ENCODE assay signal across 9 mouse cellular contexts in genomic region chr1:119502729-119503128, GRCm38 (mm10). TPM values are rescaled to one million over a fixed set of nuclear protein-coding genes. Genes with fewer than 3 reads are reported as not detected.
DNase-seq lines count a peak whose midpoint lies in the region; ATAC-seq and TF ChIP-seq lines count a peak whose summit lies in the region.
"Had no signal": no experiment of that assay in that cellular context is flagged by ENCODE, and none has a peak within 500 bp of the region (broad histone marks: within the 10 kb centered on the region; RNA-seq: fewer than 3 reads in every experiment).

No protein-coding gene starts in this region.

- 94% methylated on average over 11 of the region's 11 CpGs for WGBS in kidney, embryonic 14.5 days
- WGBS in intestine, embryonic 16.5 days: 86% methylated on average over 11 of the region's 11 CpGs
- WGBS in neural tube, embryonic 13.5 days: 85% methylated on average over 11 of the region's 11 CpGs

- no peaks in the 10 kb centered on the region for H3K9me3 ChIP-seq in kidney, embryonic 14.5 days (ENCODE audit: control insufficient read depth, low read length)
- H3K9me3 ChIP-seq in intestine, embryonic 16.5 days (ENCODE audit: control insufficient read depth, low read length): no peaks in the 10 kb centered on the region
- H3K9me3 ChIP-seq in neural tube, embryonic 13.5 days: no peaks in the 10 kb centered on the region; the same call in 1 of the 2 replicates

- no peak for DNase-seq in kidney, postnatal 10 days
- no peak for DNase-seq in layer of hippocampus, adult 11-12 months (ENCODE audit: low spot score)
- no peak for DNase-seq in gastrocnemius, adult 18-20 months (ENCODE audit: low spot score)
- DNase-seq: kidney, adult 2 months had no signal

- no peak overlapping the region for H3K27ac ChIP-seq in kidney, embryonic 14.5 days (ENCODE audit: low read depth, low read length)
- H3K27ac ChIP-seq in bone marrow macrophage, adult 2 months (ENCODE audit: insufficient read depth, low read depth, low read length): peak overlapping the region; percentile 96
- H3K27ac ChIP-seq in intestine, embryonic 16.5 days (ENCODE audit: low read length): no peak overlapping the region
- no peak overlapping the region for H3K27ac ChIP-seq in neural tube, embryonic 13.5 days (replicated peaks)

- no peak for TF ChIP-seq POLR2A in bone marrow macrophage, adult 2 months (IDR thresholded peaks at IDR 0.05; ENCODE audit: borderline replicate concordance, low read depth, low read length)

- H3K36me3 ChIP-seq in kidney, embryonic 14.5 days (ENCODE audit: control insufficient read depth, insufficient read depth, low read length): no peaks in the 10 kb centered on the region
- H3K36me3 ChIP-seq in intestine, embryonic 16.5 days (ENCODE audit: control insufficient read depth, insufficient read depth, low read length): peaks cover 6% of the 10 kb centered on the region; the same call in 1 of the 2 replicates
- peaks cover 6% of the 10 kb centered on the region; the same call in 1 of the 2 replicates for H3K36me3 ChIP-seq in neural tube, embryonic 13.5 days

- ATAC-seq in kidney, embryonic 14.5 days (ENCODE audit: low FRiP score, low TSS enrichment): no peak
- no peak for ATAC-seq in intestine, embryonic 16.5 days
- ATAC-seq in neural tube, embryonic 13.5 days (ENCODE audit: low read depth): no peak
- no peak for ATAC-seq in monocyte, adult 5-6 weeks (replicated peaks; ENCODE audit: insufficient number of reproducible peaks, low FRiP score, low TSS enrichment, poor library complexity, severe bottlenecking)

- H3K9ac ChIP-seq in kidney, embryonic 14.5 days (ENCODE audit: low read depth, low read length): peak overlapping the region; percentile 65; the same call in 1 of the 2 replicates
- peak overlapping the region; percentile 91 for H3K9ac ChIP-seq in intestine, embryonic 16.5 days (ENCODE audit: low read depth, low read length)
- peak overlapping the region; percentile 79; the same call in 1 of the 2 replicates for H3K9ac ChIP-seq in neural tube, embryonic 13.5 days

- peak overlapping the region; percentile 65 for H3K4me2 ChIP-seq in kidney, embryonic 14.5 days (replicated peaks; ENCODE audit: low read depth, low read length)
- H3K4me2 ChIP-seq in intestine, embryonic 16.5 days (ENCODE audit: low read depth, low read length): peak overlapping the region; percentile 76
- H3K4me2 ChIP-seq in neural tube, embryonic 13.5 days: peak overlapping the region; percentile 75

- peaks cover 30% of the 10 kb centered on the region; the same call in 1 of the 2 replicates for H3K4me1 ChIP-seq in kidney, embryonic 14.5 days (ENCODE audit: control insufficient read depth, insufficient read depth, low read length)
- peaks cover 45% of the 10 kb centered on the region for H3K4me1 ChIP-seq in bone marrow macrophage, adult 2 months (ENCODE audit: control insufficient read depth, insufficient read depth, low read length)
- peaks cover 35% of the 10 kb centered on the region for H3K4me1 ChIP-seq in intestine, embryonic 16.5 days (ENCODE audit: control insufficient read depth, insufficient read depth, low read length)
- peaks cover 34% of the 10 kb centered on the region for H3K4me1 ChIP-seq in neural tube, embryonic 13.5 days (replicated peaks)

- TF ChIP-seq CTCF in bone marrow macrophage, adult 2 months (IDR thresholded peaks at IDR 0.05; ENCODE audit: low read depth, low read length): no peak

- H3K27me3 ChIP-seq in kidney, embryonic 14.5 days (ENCODE audit: control insufficient read depth, insufficient read depth, low read length): no peaks in the 10 kb centered on the region
- no peaks in the 10 kb centered on the region for H3K27me3 ChIP-seq in intestine, embryonic 16.5 days (replicated peaks; ENCODE audit: control insufficient read depth, insufficient read depth, low read length)
- H3K27me3 ChIP-seq in neural tube, embryonic 13.5 days: peaks cover 6% of the 10 kb centered on the region; the same call in 1 of the 2 replicates

- peak overlapping the region; percentile 73; the same call in 1 of the 2 replicates for H3K4me3 ChIP-seq in kidney, embryonic 14.5 days (ENCODE audit: low read length)
- peak overlapping the region; percentile 85 for H3K4me3 ChIP-seq in bone marrow macrophage, adult 2 months (ENCODE audit: insufficient read depth, low read length)
- peak overlapping the region; percentile 85 for H3K4me3 ChIP-seq in intestine, embryonic 16.5 days (ENCODE audit: low read length)
- no peak overlapping the region for H3K4me3 ChIP-seq in neural tube, embryonic 13.5 days

RNA-seq across cellular contexts. Expression of gene Ralb, which starts 1.9 kb away (rescaled TPM):
- polyA plus RNA-seq in kidney, embryonic 14.5 days (2014; fragmentation: Nextera tagmentation; extraction: Ambion mirVana): 84.7 and 123 TPM in 2 replicates
- 81.8 and 82.8 TPM in 2 replicates for polyA plus RNA-seq in bone marrow macrophage, adult 2 months (2012; ENCODE audit: insufficient read depth, insufficient read length, missing spikeins)
- 203 and 218 TPM in 2 replicates for polyA plus RNA-seq in intestine, embryonic 16.5 days (2015; fragmentation: Nextera tagmentation; extraction: Ambion mirVana)
- 78.2 and 81.4 TPM in 2 replicates for polyA plus RNA-seq in neural tube, embryonic 13.5 days (2015; fragmentation: Nextera tagmentation; extraction: Ambion mirVana)
- total RNA-seq in gastrocnemius, adult 18-20 months (2021): 1 to 10 TPM; 6.6 to 9.4 TPM
- total RNA-seq in monocyte, adult 5-6 weeks (2017): 31.2 to 45.9 TPM (median 45.4 TPM) in 3 replicates

RNA-seq across cellular contexts. Expression of gene Tmem185b, which starts 23.2 kb away (rescaled TPM):
- polyA plus RNA-seq in kidney, embryonic 14.5 days (2014; fragmentation: Nextera tagmentation; extraction: Ambion mirVana): 23.8 and 28.4 TPM in 2 replicates
- 17.3 and 20.0 TPM in 2 replicates for polyA plus RNA-seq in bone marrow macrophage, adult 2 months (2012; ENCODE audit: insufficient read depth, insufficient read length, missing spikeins)
- 27.2 and 27.7 TPM in 2 replicates for polyA plus RNA-seq in intestine, embryonic 16.5 days (2015; fragmentation: Nextera tagmentation; extraction: Ambion mirVana)
- 16.7 and 17.4 TPM in 2 replicates for polyA plus RNA-seq in neural tube, embryonic 13.5 days (2015; fragmentation: Nextera tagmentation; extraction: Ambion mirVana)
- 1 to 10 TPM; 4.5 to 5.9 TPM for total RNA-seq in gastrocnemius, adult 18-20 months (2021)
- 12.0 to 22.8 TPM (median 15.4 TPM) in 3 replicates for total RNA-seq in monocyte, adult 5-6 weeks (2017)
